Mouse (Mus musculus): ENCODE measurements at regions not wholly inside any gene's neighbourhood (a gene's known extent, or its start where the extent isn't known, plus 50 kb on each side); places are given as distances from the start of the nearest gene placed in this dataset.

DNA sequence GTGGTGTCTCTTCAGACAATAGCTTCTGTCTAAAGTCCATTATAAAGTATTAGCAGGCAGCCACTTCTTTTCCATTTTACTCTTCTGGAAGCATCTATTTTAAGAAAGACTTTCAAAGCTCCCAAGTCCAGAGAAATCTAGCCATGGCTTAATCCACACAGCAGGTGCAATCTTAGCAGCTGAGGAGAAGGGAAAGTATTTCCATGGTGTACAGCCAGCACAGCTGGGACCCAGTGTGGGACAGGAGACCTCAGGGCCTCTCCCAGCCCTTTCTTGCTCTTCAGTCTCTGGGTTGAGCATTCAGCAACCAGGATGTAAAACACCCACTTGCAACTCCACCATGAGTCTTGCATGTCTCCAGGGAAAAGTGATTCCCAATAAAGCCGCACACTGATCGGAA lies 202.8 kb downstream of the Gadd45g start:
- TF ChIP-seq POLR2A (IDR thresholded peaks at IDR 0.05; ENCODE audit: control insufficient read depth, low read depth, low read length) (no peak), CTCF (IDR thresholded peaks at IDR 0.05; ENCODE audit: control insufficient read depth, insufficient read depth, insufficient replicate concordance, low read depth, low read length) (no peak)
